Mouse (Mus musculus): Measurements from ENCODE around the gene Efna5. TPM values are rescaled to one million over a fixed set of nuclear protein-coding genes. Genes with fewer than 3 reads are reported as not detected.

Efna5 gene
- 10 to 100 TPM; 34.1 to 42.3 TPM for total RNA-seq (2021)
- long read RNA-seq, experiment 1, partial matches to known transcripts, result 0 of 4 reads
- long read RNA-seq, experiment 1, other reads (novel, unspliced or antisense), result 4 of 4 reads
- long read RNA-seq, experiment 2, partial matches to known transcripts, result 0 of 2 reads
- long read RNA-seq, experiment 2, other reads (novel, unspliced or antisense), result 2 of 2 reads

- DNase-seq (ENCODE audit: low spot score in 2 of 2), result peak; percentile 47 to 63
These were observed at the start of gene Efna5 for GRCm38 (mm10) chr17:62881176-62881790. TSS of gene Efna5 (minus strand) at chr17:62881317.

- DNase-seq (ENCODE audit: low spot score in 2 of 2), result no peak
These were observed 34.2 kb upstream of the Efna5 start for GRCm38 (mm10) chr17:62915304-62915703.

- no peak for DNase-seq (ENCODE audit: low spot score in 2 of 2)
These were observed 24.8 kb upstream of the Efna5 start for GRCm38 (mm10) chr17:62905692-62906445.

- DNase-seq (ENCODE audit: low spot score in 2 of 2), result no peak
These were observed 17.9 kb upstream of the Efna5 start for GRCm38 (mm10) chr17:62899066-62899465.

- peak; percentile 31 to 52 for DNase-seq (ENCODE audit: low spot score in 2 of 2)
These were observed 8.9 kb upstream of the Efna5 start for GRCm38 (mm10) chr17:62889991-62890390.

- peak; percentile 79 to 86 for DNase-seq (ENCODE audit: low spot score in 2 of 2)
These were observed 3.0 kb upstream of the Efna5 start for GRCm38 (mm10) chr17:62884129-62884506.

- DNase-seq (ENCODE audit: low spot score in 2 of 2), result peak; percentile 33 to 42
These were observed 2.5 kb upstream of the Efna5 start for GRCm38 (mm10) chr17:62883476-62884128.

- DNase-seq (ENCODE audit: low spot score in 2 of 2), result peak; percentile 68 to 80
These were observed 1.8 kb upstream of the Efna5 start for GRCm38 (mm10) chr17:62882726-62883475.

- peak; percentile 42 to 66 for DNase-seq (ENCODE audit: low spot score in 2 of 2)
These were observed 941 bp upstream of the Efna5 start for GRCm38 (mm10) chr17:62881791-62882725.

GRCm38 (mm10) chr17:62880311-62881175 lies 574 bp downstream of the Efna5 start:
- peak; percentile 28 to 60 for DNase-seq (ENCODE audit: low spot score in 2 of 2)

- DNase-seq (ENCODE audit: low spot score in 2 of 2), result peak; percentile 30 to 34
These were observed 1.4 kb downstream of the Efna5 start for GRCm38 (mm10) chr17:62879526-62880310.

- DNase-seq (ENCODE audit: low spot score in 2 of 2), result no peak
These were observed 5.4 kb downstream of the Efna5 start for GRCm38 (mm10) chr17:62875727-62876126.

GRCm38 (mm10) chr17:62871928-62872327 lies 9.2 kb downstream of the Efna5 start:
- DNase-seq (ENCODE audit: low spot score in 2 of 2), result no peak

- no peak for DNase-seq (ENCODE audit: low spot score in 2 of 2)
These were observed 9.9 kb downstream of the Efna5 start for GRCm38 (mm10) chr17:62871191-62871590.

GRCm38 (mm10) chr17:62870446-62870845 lies 10.7 kb downstream of the Efna5 start:
- DNase-seq (ENCODE audit: low spot score in 2 of 2), result no peak

- DNase-seq (ENCODE audit: low spot score in 2 of 2), result no peak
These were observed 16.2 kb downstream of the Efna5 start for GRCm38 (mm10) chr17:62864966-62865365.

- DNase-seq (ENCODE audit: low spot score in 2 of 2), result no peak
These were observed 18.1 kb downstream of the Efna5 start for GRCm38 (mm10) chr17:62863004-62863403.
